Mouse (Mus musculus) ES-E14 (cell line): ENCODE results near the gene Hdgfl2. TPM values are rescaled to one million over a fixed set of nuclear protein-coding genes. Genes with fewer than 3 reads are reported as not detected.

Experiments
- DNase-seq: peaks from one replicate; pipeline ENCODE4 v3.0.0-alpha.2; 2013; ENCODE audit warnings: low read depth, low spot score
- H3K27ac ChIP-seq: 2 replicates; pipeline ENCODE4 v1.5.1; 2012; ENCODE audit warnings: low read depth, mild to moderate bottlenecking, low read length, moderate library complexity, mixed read lengths; ENCODE audit not compliant: poor library complexity, insufficient read depth, severe bottlenecking
- H3K36me3 ChIP-seq: 2 replicates; pipeline ENCODE4 v1.6.1; 2012; ENCODE audit warnings: mild to moderate bottlenecking, low read length, moderate library complexity, mixed read lengths; ENCODE audit not compliant: control insufficient read depth, poor library complexity, insufficient read depth, severe bottlenecking
- H3K4me1 ChIP-seq, 2 experiments: fragments of 150-350 bp in 1 of 2; sonication (generic) in 1 of 2; 2 replicates each; pipeline ENCODE4 v1.6.1; 2012; ENCODE audit warnings: low read length in 2 of 2, mild to moderate bottlenecking in 1 of 2, mixed read lengths in 1 of 2; ENCODE audit not compliant: control insufficient read depth in 2 of 2, insufficient read depth in 2 of 2, poor library complexity in 1 of 2
- H3K4me3 ChIP-seq, 2 experiments: fragments of 150-350 bp in 1 of 2; sonication (generic) in 1 of 2; 2 replicates each; pipeline ENCODE4 v1.5.1; 2012; ENCODE audit warnings: low read length in 2 of 2, low read depth in 1 of 2, mild to moderate bottlenecking in 1 of 2, mixed read lengths in 1 of 2; ENCODE audit not compliant: insufficient read depth in 1 of 2, poor library complexity in 1 of 2, severe bottlenecking in 1 of 2
- H3K9ac ChIP-seq: 2 replicates; pipeline ENCODE4 v1.6.1; 2012; ENCODE audit warnings: low read depth, mild to moderate bottlenecking, low read length, mixed read lengths; ENCODE audit not compliant: poor library complexity, insufficient read depth, severe bottlenecking
- H3K9me3 ChIP-seq: fragments of 150-350 bp; sonication (generic); 2 replicates; pipeline ENCODE4 v1.6.1; 2012; ENCODE audit warnings: low read depth, mild to moderate bottlenecking, low read length; ENCODE audit not compliant: control insufficient read depth, insufficient read depth
- CHD2 ChIP-seq: IDR thresholded peaks from 2 replicates; pipeline ENCODE4 v1.6.1; 2014; ENCODE audit warnings: mild to moderate bottlenecking, low read depth, low read length, inconsistent platforms
- HCFC1 ChIP-seq: IDR thresholded peaks from 2 replicates; pipeline ENCODE4 v1.6.1; 2012; ENCODE audit warnings: low read length, inconsistent platforms, borderline replicate concordance; ENCODE audit not compliant: insufficient read depth
- MAFK ChIP-seq: IDR thresholded peaks from 2 replicates; pipeline ENCODE4 v1.6.1; 2014; ENCODE audit warnings: mild to moderate bottlenecking, low read depth, low read length, inconsistent platforms; ENCODE audit not compliant: insufficient read depth
- ZC3H11A ChIP-seq: IDR thresholded peaks from 2 replicates; pipeline ENCODE4 v1.6.1; 2012; ENCODE audit warnings: low read depth, mild to moderate bottlenecking, inconsistent platforms, low read length, borderline replicate concordance
- ZNF384 ChIP-seq: IDR thresholded peaks from 2 replicates; pipeline ENCODE4 v1.6.1; 2012; ENCODE audit warnings: low read depth, low read length, inconsistent platforms
- in situ Hi-C, 2 experiments: fragments of 600-800 bp; cut with MboI; formaldehyde crosslinking; loops; one replicate each; pipeline ENCODE4 v1.15.1; 2025; ENCODE audit warnings: low sequenced_read_pairs in 2 of 2, inconsistent platforms in 1 of 2; ENCODE audit not compliant: unreplicated experiment in 2 of 2
- total RNA-seq: library from RNA; depleted of rRNA; stranded (reverse); fragments of 300-350 nt; gene quantifications from 2 replicates; pipeline ENCODE4 v1.2.3, GENCODE M21; 2012

Hdgfl2 gene
- total RNA-seq, 1 experiment, result 165 TPM

DNA sequence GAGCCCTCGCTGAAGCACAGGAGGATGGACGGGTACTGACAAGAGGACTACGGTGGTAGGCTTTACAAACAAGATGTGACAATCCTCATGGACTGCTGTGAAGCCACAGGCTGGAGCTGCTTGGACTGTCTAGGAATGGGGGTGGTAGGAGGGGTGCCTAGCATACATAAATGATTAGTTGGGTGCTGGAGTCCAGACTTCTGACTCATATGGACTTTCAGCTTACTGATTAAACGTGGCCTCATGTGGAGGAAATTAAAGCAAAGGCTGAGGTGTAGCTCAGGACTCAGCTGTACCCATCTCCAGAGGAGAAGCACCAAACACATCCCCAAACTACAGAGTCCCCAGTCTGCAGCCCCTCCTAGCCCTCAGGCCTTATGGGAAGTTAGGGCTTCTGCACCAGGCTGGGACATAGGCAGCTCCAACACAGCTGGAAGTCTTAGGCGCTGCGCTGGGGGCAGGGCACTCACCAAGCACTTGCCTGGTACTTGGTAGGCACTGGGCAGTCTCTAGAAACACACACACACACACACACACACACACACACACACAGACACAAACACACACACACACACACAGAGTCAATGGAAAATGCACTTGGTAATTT lies 47.2 kb upstream of the Hdgfl2 start:
- Histone ChIP-seq H3K27ac (no peak overlapping the region), H3K36me3 (peaks cover 26% of the 10 kb centered on the region; the same call in 1 of the 2 replicates), H3K4me3 (no peak overlapping the region), H3K9me3 (no peaks in the 10 kb centered on the region), H3K4me1 (peaks cover 4 to 12% of the 10 kb centered on the region in 2 experiments), H3K9ac (no peak overlapping the region)
- TF ChIP-seq CHD2 (no peak), MAFK (no peak), ZC3H11A (no peak), ZNF384 (no peak), HCFC1 (no peak)
- DNase-seq, result no peak
- in situ Hi-C loops, result no loop called here

GRCm38 (mm10) chr17:56032831-56033230 lies 46.6 kb upstream of the Hdgfl2 start:
- Histone ChIP-seq H3K4me1 (peaks cover 4 to 12% of the 10 kb centered on the region in 2 experiments), H3K4me3 (no peak overlapping the region), H3K36me3 (peaks cover 26% of the 10 kb centered on the region; the same call in 1 of the 2 replicates), H3K9ac (0 out of 2 replicates have a peak overlapping the region, but pooled peaks have one; percentile 16), H3K9me3 (no peaks in the 10 kb centered on the region), H3K27ac (no peak overlapping the region)
- no peak for TF ChIP-seq ZNF384
- DNase-seq, result no peak
- in situ Hi-C loops, result no loop called here

GRCm38 (mm10) chr17:56034040-56034725 lies 45.3 kb upstream of the Hdgfl2 start:
- TF ChIP-seq ZC3H11A (no peak), CHD2 (no peak), HCFC1 (no peak), ZNF384 (no peak), MAFK (no peak)
- Histone ChIP-seq H3K4me1 (peaks cover 4 to 12% of the 10 kb centered on the region in 2 experiments), H3K9me3 (no peaks in the 10 kb centered on the region), H3K27ac (no peak overlapping the region), H3K36me3 (peaks cover 21% of the 10 kb centered on the region; the same call in 1 of the 2 replicates), H3K4me3 (no peak overlapping the region), H3K9ac (no peak overlapping the region)
- in situ Hi-C loops, result no loop called here
- no peak for DNase-seq

DNA sequence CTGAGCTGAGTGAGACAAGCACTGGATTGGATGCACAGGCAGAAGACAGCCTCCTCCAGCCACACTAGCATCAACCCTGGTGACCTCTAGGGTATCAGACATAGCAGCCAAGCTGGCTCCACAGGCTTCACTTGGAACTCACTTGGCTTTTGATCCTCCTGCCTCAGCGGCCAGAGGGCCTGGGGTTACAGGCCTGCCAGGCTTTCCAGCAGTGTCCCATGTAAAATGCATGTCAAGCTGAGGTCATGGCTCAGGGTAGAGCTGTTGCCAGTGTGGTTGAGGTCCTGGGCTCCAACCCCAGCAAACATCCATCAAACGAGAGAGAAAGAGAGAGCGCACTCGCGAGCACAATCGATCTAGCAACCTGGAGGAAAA lies 44.7 kb upstream of the Hdgfl2 start:
- no peak for DNase-seq
- Histone ChIP-seq H3K36me3 (peaks cover 20% of the 10 kb centered on the region; the same call in 1 of the 2 replicates), H3K4me1 (peaks cover 4 to 12% of the 10 kb centered on the region in 2 experiments), H3K27ac (no peak overlapping the region), H3K9ac (peak overlapping the region; percentile 22; the same call in 1 of the 2 replicates), H3K4me3 (no peak overlapping the region), H3K9me3 (no peaks in the 10 kb centered on the region)
- in situ Hi-C loops, result no loop called here
- no peak for TF ChIP-seq ZNF384
- TF ChIP-seq ZC3H11A, result no peak
- no peak for TF ChIP-seq MAFK
- no peak for TF ChIP-seq HCFC1
- no peak for TF ChIP-seq CHD2

DNA sequence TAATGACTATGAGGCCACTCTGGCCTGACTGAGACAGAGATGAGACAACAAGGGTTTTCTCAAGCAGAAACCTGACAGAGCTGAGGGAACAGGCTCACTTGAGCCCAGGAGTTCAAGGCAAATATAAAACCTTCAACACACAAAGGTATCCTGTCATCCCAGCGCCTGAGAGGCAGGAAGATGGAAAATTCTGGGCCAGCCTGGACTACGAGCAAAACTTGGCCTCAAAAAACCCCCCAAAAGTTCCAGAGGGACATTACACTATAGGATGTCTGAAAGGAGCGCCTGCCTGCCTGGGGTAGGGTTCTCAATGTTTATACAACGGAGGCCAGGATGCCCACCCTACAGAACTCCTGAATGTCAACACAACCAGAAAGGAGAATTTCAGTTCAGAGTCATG lies 44.2 kb upstream of the Hdgfl2 start:
- H3K27ac ChIP-seq, result no peak overlapping the region
- no peak for DNase-seq
- peak overlapping the region in 1 of 2 experiments; percentile 85; a peak in 2 of 4 replicates for H3K4me3 ChIP-seq
- in situ Hi-C loops, result no loop called here
- TF ChIP-seq HCFC1, result no peak
- TF ChIP-seq ZC3H11A, result no peak
- TF ChIP-seq ZNF384, result no peak
- TF ChIP-seq CHD2, result no peak
- TF ChIP-seq MAFK, result no peak
- H3K9me3 ChIP-seq, result no peaks in the 10 kb centered on the region
- H3K36me3 ChIP-seq, result peaks cover 19% of the 10 kb centered on the region; the same call in 1 of the 2 replicates
- peaks cover 4 to 12% of the 10 kb centered on the region in 2 experiments for H3K4me1 ChIP-seq
- peak overlapping the region; percentile 22 for H3K9ac ChIP-seq
